Mouse (Mus musculus) gonadal fat pad, adult 2 months (tissue): ENCODE results near the gene Gm5426. TPM values are rescaled to one million over a fixed set of nuclear protein-coding genes. Genes with fewer than 3 reads are reported as not detected.
"Not testable (repeated sequence)": the region's sequence is repeated elsewhere in the genome, so short reads cannot be mapped to it uniquely, and the experiment has no call there.

ENCODE experiments used
- DNase-seq: peaks from one replicate; pipeline ENCODE4 v3.0.0-alpha.2; 2012; ENCODE audit warnings: low read depth
- polyA plus RNA-seq: library from polyadenylated mRNA; depleted of rRNA; stranded (reverse); fragments of >200 nt; gene quantifications from 2 replicates; pipeline ENCODE4 v1.2.3, GENCODE M21; 2012

Gene Gm5426
- polyA plus RNA-seq, 1 experiment, result not detected

GRCm38 (mm10) chr10:96138585-96138984 is 2.2 kb downstream of the Gm5426 start:
- no peak for DNase-seq

- not testable (repeated sequence) for DNase-seq
These were observed 2.9 kb downstream of the Gm5426 start for GRCm38 (mm10) chr10:96139274-96139673.

GRCm38 (mm10) chr10:96146578-96146977 is 10.2 kb downstream of the Gm5426 start:
- DNase-seq, result no peak

- DNase-seq, result no peak
These were observed 11.9 kb downstream of the Gm5426 start for GRCm38 (mm10) chr10:96148250-96148699.

GRCm38 (mm10) chr10:96150401-96151116 is 14.2 kb downstream of the Gm5426 start:
- peak; percentile 36 for DNase-seq

GRCm38 (mm10) chr10:96153315-96153714 is 16.9 kb downstream of the Gm5426 start:
- no peak for DNase-seq

GRCm38 (mm10) chr10:96162975-96163706 is 26.7 kb downstream of the Gm5426 start:
- no peak for DNase-seq

GRCm38 (mm10) chr10:96163791-96164190 is 27.4 kb downstream of the Gm5426 start:
- no peak for DNase-seq

- DNase-seq, result no peak
These were observed 28.9 kb downstream of the Gm5426 start for GRCm38 (mm10) chr10:96165260-96165659.

- DNase-seq, result no peak
These were observed 32.6 kb downstream of the Gm5426 start for GRCm38 (mm10) chr10:96168998-96169397.

- DNase-seq, result no peak
These were observed 35.1 kb downstream of the Gm5426 start for GRCm38 (mm10) chr10:96171546-96171945.

- DNase-seq, result no peak
These were observed 36.6 kb downstream of the Gm5426 start for GRCm38 (mm10) chr10:96172964-96173363.

GRCm38 (mm10) chr10:96173771-96174170 is 37.4 kb downstream of the Gm5426 start:
- no peak for DNase-seq

- DNase-seq, result no peak
These were observed 40.5 kb downstream of the Gm5426 start for GRCm38 (mm10) chr10:96176916-96177315.

GRCm38 (mm10) chr10:96180554-96181397 is 44.4 kb downstream of the Gm5426 start:
- DNase-seq, result no peak

GRCm38 (mm10) chr10:96181398-96181790 is 45.0 kb downstream of the Gm5426 start:
- DNase-seq, result no peak

GRCm38 (mm10) chr10:96181883-96182628 is 45.7 kb downstream of the Gm5426 start:
- no peak for DNase-seq

GRCm38 (mm10) chr10:96185026-96185425 is 48.6 kb downstream of the Gm5426 start:
- DNase-seq, result no peak

GRCm38 (mm10) chr10:96185601-96186000 is 49.2 kb downstream of the Gm5426 start:
- DNase-seq, result no peak
